Mouse (Mus musculus): ENCODE measurements at regions not wholly inside any gene's neighbourhood (a gene's known extent, or its start where the extent isn't known, plus 50 kb on each side); places are given as distances from the start of the nearest gene placed in this dataset.
A peak's percentile ranks its signal among the peaks of the same experiment; 100 is the strongest.
"Not testable (repeated sequence)": the region's sequence is repeated elsewhere in the genome, so short reads cannot be mapped to it uniquely, and the experiment has no call there.

DNA sequence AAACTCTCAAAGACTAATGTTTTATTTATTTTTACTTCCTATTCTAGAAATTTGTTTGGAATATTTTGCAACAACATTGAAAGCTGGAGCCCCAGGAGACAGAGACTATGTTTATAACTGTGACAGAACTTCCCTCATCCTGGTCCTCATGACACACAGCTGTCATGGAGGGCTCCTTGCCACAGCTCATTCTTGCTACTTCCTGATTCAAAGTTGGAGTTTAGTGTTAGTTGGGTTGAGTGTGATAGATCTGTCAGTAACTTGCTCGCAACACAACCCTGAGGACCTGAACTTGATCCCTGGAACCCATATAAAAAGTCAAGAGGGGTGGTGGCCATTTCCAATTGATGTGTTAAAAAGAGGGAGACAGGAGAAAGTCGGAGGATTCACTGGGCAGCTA lies 328.3 kb upstream of the Nox3 start:
- no peak for DNase-seq (ENCODE audit: low read depth, low spot score)

DNA sequence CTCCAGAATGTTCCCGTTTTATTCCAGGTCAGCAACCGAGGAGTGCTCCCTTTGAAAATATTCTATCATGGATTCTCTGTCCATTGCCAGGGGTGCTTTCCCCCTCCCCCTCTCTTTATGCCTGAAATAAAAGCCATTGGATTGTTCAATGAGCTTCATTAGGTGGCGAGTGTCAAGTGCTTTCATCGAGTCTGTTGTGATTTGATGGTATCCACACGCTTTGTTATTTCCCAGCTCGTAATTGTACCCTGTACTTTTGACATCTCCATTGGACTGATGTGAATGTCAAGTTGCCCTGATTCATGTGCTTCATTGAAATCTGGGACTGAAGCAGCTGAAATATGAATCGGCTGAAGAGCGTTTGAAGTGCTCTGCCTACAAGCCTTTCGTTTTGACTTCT lies 333.1 kb upstream of the Nox3 start:
- no peak for DNase-seq (ENCODE audit: low read depth, low spot score)

DNA sequence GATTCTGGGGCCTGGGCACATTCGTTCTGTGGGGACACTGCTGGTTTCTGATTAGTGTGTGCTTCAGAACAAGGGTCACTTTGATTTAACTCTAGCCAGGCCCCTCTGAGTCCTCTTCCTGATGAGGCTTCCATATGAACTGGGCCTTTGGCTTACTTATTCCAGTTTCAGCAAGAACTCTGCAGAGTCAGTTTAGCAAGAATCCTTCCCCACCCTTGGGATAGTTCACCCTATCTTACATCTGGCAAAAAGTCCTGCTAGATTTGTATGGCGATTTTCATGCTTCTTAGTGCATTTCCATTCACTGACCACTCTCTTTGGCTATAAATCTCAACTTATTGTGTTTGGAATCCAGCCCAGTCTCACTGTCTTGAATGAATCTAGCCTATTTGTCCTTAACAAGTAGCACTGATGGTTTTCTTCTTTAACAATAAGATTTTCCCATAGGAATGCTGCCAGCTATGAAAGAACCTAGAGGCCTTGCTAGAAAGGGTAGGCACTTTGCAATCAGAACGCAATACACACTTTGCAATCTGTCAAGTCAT lies 338.8 kb upstream of the Nox3 start:
- DNase-seq (ENCODE audit: low read depth, low spot score), result no peak

DNA sequence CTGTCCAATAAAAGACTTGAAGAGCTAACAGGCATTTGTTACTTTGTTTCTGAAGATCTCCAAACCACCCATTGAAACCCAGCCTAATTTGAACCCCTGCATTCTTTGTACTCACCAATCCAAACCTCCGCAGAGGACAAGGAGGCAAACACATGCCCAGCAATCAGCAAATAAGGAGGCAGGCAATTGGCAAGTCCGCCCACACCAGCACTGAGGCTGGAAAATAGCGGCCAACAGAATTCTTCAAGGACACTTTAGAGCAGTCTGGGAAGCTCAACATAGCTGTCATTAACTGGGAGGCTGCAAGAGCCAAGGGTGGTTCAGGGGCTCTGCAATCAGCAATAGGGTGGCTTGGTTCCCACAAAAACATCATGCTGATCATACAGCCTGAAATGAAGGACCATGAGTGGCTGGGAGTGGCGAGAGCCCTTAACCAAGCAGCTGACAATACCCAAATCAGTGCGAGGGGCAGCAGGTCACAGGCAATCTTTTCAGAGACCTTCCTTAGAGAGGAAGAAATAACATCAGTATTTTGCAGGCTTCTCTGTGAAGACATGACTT lies 344.1 kb upstream of the Nox3 start:
- peak; percentile 6 for DNase-seq (ENCODE audit: low read depth, low spot score)

DNA sequence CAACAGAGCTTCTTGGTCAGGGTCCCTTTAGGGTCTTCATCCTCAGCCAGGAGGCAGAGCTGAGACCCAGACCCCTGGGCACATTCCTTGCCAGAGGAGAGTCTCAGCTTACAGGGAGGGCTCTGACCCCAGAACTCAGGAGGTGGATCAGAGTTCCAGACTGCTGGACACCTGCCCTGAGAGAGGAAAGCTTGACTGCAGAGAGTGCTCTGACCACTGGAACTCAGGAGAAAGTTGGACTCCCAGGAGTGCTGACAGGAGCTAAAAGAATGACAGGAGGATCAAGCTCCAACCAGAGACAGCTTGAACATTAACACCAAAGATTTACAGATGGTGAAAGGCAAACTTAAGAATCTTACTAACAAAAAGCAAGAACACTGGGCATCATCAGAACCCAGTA lies 364.1 kb upstream of the Nox3 start:
- DNase-seq (ENCODE audit: low read depth, low spot score), result not testable (repeated sequence)

DNA sequence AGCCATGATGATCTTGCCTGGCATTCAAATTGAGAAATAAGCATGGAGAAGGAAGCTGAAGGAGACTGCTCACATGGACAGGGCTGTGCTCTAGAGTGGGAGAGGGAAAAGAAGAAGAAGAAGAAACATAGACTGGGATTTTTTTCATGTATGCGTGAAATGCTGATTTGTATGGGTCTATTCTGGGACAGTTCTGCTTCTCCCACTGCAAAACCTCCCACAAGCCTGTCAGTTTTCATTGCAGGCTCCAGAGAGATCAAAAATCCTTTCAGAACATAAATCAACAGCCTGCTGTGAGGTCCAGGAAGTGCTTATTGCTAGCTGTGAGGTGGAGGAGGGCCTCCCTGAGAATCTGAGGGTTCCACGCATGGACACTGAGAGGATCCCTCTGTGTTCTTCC lies 377.3 kb upstream of the Nox3 start:
- no peak for DNase-seq (ENCODE audit: low read depth, low spot score)

DNA sequence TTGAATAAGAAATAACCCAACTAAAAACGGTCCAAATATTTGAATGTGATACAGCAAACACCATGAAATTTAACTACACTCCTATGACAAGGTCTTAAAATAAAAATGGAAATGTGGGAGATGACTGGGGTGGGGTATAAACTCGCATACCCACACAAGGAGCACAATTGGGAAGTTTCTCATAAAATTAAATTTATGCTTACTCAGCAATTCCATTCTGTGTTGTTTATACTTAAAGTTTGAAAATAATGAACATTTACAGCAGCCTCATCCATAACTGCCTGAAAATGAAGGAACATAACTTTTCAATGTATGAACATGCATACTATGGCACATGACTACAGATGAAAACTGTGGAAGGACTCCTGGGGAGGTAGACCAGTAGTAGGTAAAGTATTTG lies 384.5 kb upstream of the Nox3 start:
- DNase-seq (ENCODE audit: low read depth, low spot score), result no peak

DNA sequence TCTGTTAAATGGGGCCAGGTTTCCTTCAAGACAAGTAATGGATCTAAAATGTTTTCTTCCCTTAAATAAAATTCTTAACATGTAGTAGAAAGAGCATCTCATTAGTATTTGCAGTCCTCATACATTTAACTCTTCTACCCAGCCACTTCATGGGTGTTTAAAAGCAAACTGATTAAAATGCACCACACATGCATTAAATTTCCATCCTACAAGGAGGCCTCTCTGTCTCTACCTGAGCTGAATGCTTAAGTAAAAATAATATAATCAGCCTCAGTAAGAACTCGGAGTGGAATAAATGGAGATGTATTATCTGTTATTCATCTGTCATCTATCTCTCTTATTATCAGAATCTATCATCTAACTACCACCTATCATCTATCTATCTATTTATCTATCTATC lies 398.6 kb upstream of the Nox3 start:
- no peak for DNase-seq (ENCODE audit: low read depth, low spot score)

DNA sequence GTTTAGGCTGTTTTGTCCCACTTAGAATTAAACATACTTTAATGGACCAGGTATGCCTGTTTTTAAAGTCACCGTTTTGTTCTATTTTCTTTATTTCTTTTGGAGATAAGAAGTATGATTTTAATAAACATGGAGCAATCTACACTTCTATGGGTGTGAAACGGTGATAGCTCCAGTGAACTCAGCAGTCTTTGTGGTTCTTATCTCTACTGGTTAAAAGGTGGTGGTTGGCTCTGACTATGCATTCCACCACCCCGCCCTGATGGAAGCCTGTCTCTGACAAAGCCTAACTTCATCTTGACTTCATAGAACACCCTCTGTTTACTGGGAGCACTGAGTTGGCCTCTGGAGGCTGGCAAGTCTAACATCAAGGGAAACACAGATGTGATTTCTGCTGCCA lies 407.3 kb upstream of the Nox3 start:
- no peak for DNase-seq (ENCODE audit: low read depth, low spot score)

DNA sequence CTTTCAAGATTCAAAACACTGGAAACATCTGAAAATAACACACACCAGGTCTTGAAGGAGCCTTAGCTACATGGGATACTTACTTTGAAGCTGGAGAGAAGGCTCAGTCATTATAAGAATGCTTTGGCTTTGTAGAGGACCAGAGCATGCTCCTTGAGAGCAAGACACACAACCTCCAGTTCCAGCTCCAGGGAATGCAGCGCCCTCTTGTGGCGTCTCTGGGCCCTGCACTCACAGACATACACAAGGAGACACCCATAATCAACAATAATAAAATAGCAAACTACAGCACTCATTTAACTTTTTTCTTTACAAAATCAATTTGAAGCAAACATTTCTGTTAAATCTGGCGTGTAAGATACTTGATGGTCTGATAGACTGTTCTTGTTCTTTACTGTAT lies 413.2 kb upstream of the Nox3 start:
- peak; percentile 68 for DNase-seq (ENCODE audit: low read depth, low spot score)

DNA sequence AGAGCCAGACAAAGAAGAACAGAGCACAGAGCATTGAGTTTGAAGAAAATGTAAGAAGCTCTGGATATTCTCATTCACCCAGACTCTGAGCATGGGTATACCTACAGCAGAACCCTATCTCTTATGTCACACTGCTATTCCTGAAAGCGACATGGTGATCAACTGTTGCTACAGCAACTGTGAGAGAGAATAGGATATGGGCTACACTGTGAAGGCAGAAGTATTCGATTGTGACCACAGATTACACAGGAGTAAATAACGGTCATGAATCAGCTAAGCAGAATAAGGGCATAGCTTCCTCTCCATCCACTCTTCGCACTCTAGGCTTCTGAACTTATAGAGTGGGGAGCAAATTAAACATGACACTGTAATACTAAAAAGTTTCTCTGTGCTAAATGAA lies 417.0 kb upstream of the Nox3 start:
- DNase-seq (ENCODE audit: low read depth, low spot score), result no peak

DNA sequence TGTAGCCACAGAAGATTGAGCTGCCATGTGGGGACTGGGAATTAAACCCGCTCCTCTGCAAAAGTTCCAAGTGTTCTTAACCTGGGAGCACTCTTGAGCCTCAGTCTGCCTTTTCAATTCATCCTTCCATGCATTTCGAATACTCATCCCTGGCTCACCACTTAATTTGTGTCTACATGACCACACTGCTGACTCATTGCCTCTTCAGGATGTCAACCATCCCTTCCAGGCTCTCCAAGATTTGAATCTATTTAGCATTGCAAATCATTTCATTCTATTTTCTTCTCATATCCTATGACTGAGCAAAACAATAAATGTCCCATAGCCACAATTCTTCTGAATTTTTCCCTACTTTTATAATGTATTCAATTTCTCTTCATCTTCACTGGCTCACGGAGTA lies 420.4 kb upstream of the Nox3 start:
- DNase-seq (ENCODE audit: low read depth, low spot score), result no peak

DNA sequence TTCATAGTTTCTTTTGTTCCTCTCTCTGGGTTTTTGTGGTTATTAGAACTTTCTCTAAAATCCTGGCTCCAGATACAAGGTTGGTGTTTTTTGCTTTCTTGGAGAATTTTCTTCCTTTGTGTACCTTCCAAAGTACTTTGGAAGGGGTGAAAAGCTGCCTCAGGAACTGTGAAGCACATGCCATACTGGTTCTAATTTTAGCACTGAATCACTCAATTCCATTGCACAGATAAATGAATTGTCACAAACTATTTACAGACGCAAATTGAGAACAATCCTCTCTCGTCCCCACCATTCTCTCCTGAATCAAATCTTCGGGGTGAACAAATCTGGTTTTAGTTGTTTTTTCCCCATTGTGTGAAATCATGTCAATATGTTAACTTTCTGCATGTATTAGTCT lies 437.6 kb upstream of the Nox3 start:
- DNase-seq (ENCODE audit: low read depth, low spot score), result no peak

DNA sequence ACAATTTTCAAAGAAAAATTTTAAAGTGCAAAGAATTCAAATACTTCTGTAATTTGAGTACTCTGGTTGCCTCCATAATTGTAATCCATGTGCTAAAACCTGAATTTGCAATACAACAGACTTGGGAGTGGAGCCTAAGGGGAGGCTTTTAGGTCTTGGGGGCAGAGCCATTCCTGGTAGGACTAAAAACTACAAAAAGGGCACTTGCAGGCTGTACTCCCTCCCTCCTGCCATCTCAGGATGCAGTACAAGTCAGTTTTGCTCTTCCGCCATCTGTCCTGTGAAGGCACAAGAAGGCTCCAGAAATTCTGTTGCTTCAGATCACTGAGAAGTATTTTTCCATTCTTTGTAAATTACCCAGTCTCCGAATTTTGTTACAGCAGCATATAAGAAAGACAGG lies 467.4 kb upstream of the Nox3 start:
- peak; percentile 63 for DNase-seq (ENCODE audit: low read depth, low spot score)

DNA sequence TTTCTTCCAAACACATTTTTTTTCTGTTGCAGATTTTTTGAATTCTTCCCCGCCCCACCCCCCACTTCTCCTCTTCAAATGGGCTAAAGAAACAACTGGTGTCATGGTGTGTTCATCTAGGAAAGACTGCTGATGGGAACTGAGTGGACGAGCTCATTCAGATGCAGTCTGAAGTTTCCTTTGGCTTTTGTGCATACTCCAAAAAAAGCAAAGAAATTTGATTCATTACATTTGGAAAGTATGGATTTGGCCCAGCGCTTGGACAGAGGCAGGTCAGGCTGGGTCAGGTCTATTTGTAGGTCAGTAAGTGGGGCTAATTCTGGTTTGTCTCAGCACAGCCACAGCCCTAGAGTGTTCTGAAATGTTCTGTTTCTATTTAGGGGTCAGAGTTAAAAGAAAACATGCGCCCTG lies 477.9 kb upstream of the Nox3 start:
- no peak for DNase-seq (ENCODE audit: low read depth, low spot score)

DNA sequence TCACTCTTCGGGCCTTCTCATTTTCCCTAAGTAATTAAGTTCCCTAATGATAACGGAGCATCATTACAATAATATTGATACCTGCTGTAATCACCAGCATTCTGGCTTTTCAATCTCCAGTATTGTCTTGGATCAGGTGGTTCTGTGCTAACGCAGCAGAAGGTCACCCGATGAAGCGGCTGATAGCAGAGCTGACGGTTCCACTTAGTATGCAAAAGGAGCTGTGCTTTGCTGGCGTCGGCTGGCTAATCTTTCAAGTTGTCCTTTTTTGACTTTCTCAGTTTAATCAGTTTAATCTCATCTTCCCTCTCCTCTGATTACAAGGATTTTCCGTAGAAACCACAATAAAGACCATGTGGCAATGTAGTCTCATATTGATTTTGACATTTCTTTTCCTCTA lies 478.9 kb upstream of the Nox3 start:
- peak; percentile 18 for DNase-seq (ENCODE audit: low read depth, low spot score)

DNA sequence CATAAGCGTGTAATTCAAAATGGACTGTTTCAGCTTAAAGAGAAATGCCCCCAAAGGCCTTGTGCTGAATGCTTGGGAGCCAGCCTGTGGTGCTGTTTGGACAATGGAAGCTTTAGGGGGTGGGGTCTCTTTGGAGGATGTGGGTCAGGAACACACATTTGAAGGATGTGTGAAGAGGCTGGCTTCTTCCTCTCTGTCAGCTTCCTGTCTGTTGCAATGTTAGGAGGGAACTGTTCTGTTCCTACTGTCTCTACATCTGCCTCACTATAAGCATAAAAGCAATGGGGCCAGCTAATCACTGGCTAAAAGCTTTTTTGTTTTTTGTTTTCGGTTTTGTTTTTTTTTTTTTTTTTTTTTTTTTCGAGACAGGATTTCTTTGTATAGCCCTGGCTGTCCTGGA lies 480.5 kb upstream of the Nox3 start:
- no peak for DNase-seq (ENCODE audit: low read depth, low spot score)

DNA sequence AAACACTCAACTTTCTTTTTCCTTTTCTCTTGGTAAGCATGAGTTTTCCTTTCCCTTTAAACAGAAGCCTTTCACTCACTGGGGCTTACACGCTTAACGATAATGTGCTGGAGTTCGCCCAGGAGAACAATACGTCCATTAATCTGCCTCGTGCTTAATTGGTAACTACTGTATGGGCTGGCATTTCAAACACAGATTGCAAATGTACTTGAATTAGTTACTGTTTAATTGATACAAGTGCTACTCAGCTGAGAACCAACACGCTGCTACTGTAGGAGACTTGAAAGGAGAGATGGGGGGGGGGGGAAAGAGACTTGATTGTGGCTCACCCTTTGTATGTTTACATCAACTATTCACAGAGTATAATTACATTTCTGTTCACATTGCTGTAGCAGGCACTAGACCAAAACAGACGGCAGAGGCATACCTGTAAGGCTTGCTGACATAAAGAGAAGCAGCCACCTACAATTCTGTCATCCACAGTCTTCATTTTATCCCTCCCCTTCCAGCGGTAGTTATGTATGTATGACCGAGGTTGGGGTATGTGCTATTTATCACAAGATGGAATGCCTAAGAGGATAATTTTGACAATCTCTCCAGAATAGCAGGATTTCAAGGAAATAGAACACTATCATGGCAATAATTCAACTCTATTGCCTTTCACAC lies 481.6 kb upstream of the Nox3 start:
- DNase-seq (ENCODE audit: low read depth, low spot score), result no peak

DNA sequence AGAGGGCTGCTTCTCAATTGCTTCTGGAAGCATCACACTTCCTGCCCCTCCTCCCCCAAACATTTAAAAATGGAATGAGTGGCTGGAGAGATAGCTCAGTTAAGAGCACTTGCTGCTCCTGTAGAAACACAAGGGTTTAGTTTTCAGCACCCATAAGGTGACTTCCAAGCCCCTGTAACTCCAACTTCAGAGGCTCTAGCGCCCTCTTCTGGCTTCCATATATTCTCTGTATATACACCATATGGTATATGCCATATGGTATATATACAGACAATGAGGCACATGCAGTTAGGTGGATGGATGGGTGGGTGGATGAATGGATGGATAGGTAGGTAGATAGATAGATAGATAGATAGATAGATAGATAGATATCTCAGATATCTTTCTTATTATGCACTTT lies 483.2 kb upstream of the Nox3 start:
- peak; percentile 45 for DNase-seq (ENCODE audit: low read depth, low spot score)

DNA sequence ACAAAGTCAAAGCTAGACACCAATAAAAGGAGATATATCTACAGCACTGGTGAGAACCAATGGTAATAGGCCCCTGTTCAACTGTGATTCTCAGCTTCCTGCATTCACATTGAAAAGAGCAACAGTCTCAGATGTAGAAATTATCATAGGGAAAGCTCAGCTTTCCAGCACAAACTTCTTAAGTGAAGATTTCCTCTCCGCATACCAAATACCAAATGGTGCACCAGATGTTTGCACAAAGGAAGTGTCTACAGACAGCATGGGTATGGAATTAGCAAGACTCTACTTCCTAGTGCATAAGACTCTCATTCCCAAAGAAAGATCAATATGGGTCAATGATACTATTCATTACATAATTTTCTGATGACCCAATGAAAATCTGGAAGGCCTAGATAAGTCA lies 486.0 kb upstream of the Nox3 start:
- no peak for DNase-seq (ENCODE audit: low read depth, low spot score)

DNA sequence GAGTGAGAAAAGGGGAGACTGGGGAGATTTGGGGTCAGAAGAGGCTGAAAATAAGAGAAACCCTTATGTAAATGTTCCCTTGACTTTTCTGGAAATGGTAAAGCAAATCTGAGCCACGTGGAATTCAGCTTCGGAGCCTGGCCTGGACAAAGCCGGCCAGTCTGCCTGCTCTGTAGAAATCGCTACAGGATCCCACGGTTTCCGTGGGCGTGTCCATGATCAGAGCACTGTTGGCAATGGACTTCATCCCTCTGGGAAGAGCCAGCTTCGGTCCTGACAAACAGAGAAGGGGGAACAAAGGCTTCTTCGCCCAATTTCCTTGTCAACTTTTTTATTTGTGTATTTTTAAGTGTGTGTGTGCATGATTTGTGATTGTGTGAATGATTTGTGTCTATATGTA lies 490.7 kb upstream of the Nox3 start:
- no peak for DNase-seq (ENCODE audit: low read depth, low spot score)

DNA sequence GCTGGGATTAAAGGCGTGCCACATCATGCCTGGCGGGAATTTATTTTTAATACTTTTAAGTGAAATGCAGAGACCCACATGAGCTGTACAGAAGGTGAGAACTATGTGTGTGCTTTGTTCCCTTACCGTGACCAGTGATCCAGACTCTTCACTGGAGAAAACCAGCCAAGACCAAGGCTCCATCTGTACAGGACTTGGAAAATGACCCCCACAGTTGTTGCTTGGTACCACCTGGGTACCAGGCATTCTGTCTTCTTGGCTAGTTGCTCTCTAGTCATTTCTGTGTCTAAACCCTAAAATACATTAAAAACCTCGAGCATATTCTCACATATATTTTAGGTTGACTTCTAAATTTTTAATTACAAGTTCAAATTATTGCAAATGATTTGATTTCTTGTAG lies 491.5 kb upstream of the Nox3 start:
- no peak for DNase-seq (ENCODE audit: low read depth, low spot score)

DNA sequence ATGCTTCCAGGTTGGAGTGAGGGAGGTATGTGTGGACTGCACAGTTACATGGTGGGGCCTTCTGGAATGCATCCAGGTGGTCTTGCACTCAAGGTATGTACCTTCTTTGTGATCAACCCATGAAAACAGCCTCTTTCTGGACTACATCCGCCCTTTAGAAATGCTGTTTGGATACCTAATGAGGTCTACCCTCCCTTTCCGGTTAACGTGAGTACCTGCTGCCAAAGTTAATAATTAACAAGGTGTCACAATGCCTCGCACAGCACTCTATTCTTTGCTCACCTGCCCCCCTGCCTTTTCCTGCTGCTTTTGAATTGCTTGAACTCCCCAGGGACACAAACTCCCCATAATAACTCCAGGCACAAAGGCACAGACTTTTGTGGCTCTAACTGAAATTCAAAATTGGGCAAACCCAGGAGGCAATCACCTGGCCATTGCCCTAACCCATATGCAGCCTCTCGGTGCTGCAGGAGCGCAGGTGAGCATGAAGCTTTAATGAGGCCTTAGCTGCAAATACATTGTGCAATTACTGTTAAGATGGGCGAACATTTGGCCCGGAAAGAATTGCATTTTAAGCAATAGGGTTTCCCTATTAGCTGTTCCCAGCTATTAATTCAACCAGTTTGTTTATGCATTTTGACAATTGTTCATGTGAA lies 500.9 kb upstream of the Nox3 start:
- DNase-seq (ENCODE audit: low read depth, low spot score), result peak; percentile 19
